Mouse (Mus musculus) B cell, adult 2 months (primary cell): ENCODE measurements around the gene Klhl22.

Source experiments
- DNase-seq, 2 experiments: peaks; one replicate each; pipeline ENCODE4 v3.0.0; 2022

Klhl22 gene

GRCm38 (mm10) chr16:17834543-17834942, 75.1 kb downstream of the Klhl22 start:
- DNase-seq, result no peak

GRCm38 (mm10) chr16:17835481-17835880, 76.1 kb downstream of the Klhl22 start:
- DNase-seq, result no peak

DNA sequence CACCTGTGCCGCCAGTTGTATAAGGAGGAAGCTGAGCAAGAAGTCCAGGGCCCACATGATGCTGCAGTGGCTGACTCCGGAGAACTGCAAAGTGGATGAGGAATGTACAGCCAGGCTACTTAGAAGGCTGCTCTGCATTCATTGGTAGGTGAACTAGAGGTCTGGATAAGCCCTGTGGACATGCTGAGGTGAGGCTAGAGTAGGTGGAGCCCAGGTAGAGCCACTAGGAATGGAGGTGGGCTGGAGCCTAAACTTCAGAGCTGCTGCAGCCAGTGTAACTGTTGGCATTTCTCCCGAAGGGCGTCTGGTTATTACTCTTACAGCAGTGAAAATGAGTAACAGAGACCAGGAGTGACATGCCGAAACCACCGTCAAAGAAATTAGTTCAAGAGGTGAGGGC, 78.6 kb downstream of the Klhl22 start, which contains the start of gene Car15:
Car15 (minus strand) TSS at position 314 of the 400 bp plus-strand sequence.
- no peak for DNase-seq

GRCm38 (mm10) chr16:17839976-17840375, 80.6 kb downstream of the Klhl22 start:
- DNase-seq, result no peak

GRCm38 (mm10) chr16:17842437-17842836, 83.0 kb downstream of the Klhl22 start:
- DNase-seq, result no peak
